Mouse (Mus musculus) ES-Bruce4 (cell line): ENCODE results near the gene Cpeb4. TPM values are rescaled to one million over a fixed set of nuclear protein-coding genes. Genes with fewer than 3 reads are reported as not detected.

ENCODE experiments used
- H3K27ac ChIP-seq: 2 replicates; pipeline ENCODE4 v1.5.1; 2012; ENCODE audit warnings: low read length, inconsistent platforms; ENCODE audit not compliant: insufficient read depth
- H3K27me3 ChIP-seq: 2 replicates; pipeline ENCODE4 v1.6.1; 2012; ENCODE audit warnings: mild to moderate bottlenecking, low read length, inconsistent platforms; ENCODE audit not compliant: control insufficient read depth, poor library complexity, insufficient read depth, severe bottlenecking
- H3K36me3 ChIP-seq: 2 replicates; pipeline ENCODE4 v1.6.1; 2012; ENCODE audit warnings: inconsistent platforms, mild to moderate bottlenecking, low read length, moderate library complexity; ENCODE audit not compliant: control insufficient read depth, poor library complexity, insufficient read depth, severe bottlenecking
- H3K4me1 ChIP-seq: one replicate; pipeline ENCODE4 v1.8.1; 2011; ENCODE audit warnings: low read length; ENCODE audit not compliant: control insufficient read depth, insufficient read depth
- H3K4me3 ChIP-seq: 2 replicates; pipeline ENCODE4 v1.5.1; 2011; ENCODE audit warnings: low read depth, mild to moderate bottlenecking, low read length
- H3K9ac ChIP-seq: 2 replicates; pipeline ENCODE4 v1.6.1; 2012; ENCODE audit warnings: low read depth, mild to moderate bottlenecking, inconsistent platforms; ENCODE audit not compliant: poor library complexity, severe bottlenecking
- H3K9me3 ChIP-seq: replicated peaks from 2 replicates; pipeline ENCODE4 v1.6.1; 2012; ENCODE audit warnings: mild to moderate bottlenecking, low read length, inconsistent platforms; ENCODE audit not compliant: control insufficient read depth, poor library complexity, insufficient read depth, severe bottlenecking
- CTCF ChIP-seq: IDR thresholded peaks from one replicate; pipeline ENCODE4 v1.8.1; 2011; ENCODE audit warnings: low read depth, low read length
- EP300 ChIP-seq: IDR thresholded peaks from 2 replicates; pipeline ENCODE4 v1.6.1; 2011; ENCODE audit warnings: low read depth, low read length; ENCODE audit not compliant: insufficient read depth
- POLR2A ChIP-seq: IDR thresholded peaks from one replicate; pipeline ENCODE4 v1.8.1; 2011; ENCODE audit warnings: low read length; ENCODE audit not compliant: insufficient read depth
- polyA plus RNA-seq: library from polyadenylated mRNA; stranded (reverse); fragments of >200 nt; gene quantifications from 2 replicates; pipeline ENCODE4 v1.2.4, GENCODE M21; 2011; ENCODE audit warnings: low read depth; ENCODE audit not compliant: missing spikeins, insufficient read depth, insufficient read length

Gene Cpeb4
- polyA plus RNA-seq, 1 experiment = 12.0 TPM

- Histone ChIP-seq H3K9ac (no peak overlapping the region), H3K27me3 (no peaks in the 10 kb centered on the region), H3K4me3 (no peak overlapping the region), H3K9me3 (no peaks in the 10 kb centered on the region), H3K27ac (no peak overlapping the region), H3K36me3 (no peaks in the 10 kb centered on the region), H3K4me1 (no peaks in the 10 kb centered on the region)
- TF ChIP-seq EP300 (no peak), CTCF (no peak), POLR2A (no peak)
Observed at GRCm38 (mm10) chr11:31888229-31888628, 16.2 kb downstream of the Cpeb4 start.

- H3K36me3 ChIP-seq = no peaks in the 10 kb centered on the region
- no peak overlapping the region for H3K27ac ChIP-seq
- H3K4me3 ChIP-seq = no peak overlapping the region
- no peaks in the 10 kb centered on the region for H3K9me3 ChIP-seq
- TF ChIP-seq POLR2A (no peak), CTCF (no peak), EP300 (no peak)
- no peaks in the 10 kb centered on the region for H3K27me3 ChIP-seq
- H3K4me1 ChIP-seq = no peaks in the 10 kb centered on the region
- no peak overlapping the region for H3K9ac ChIP-seq
Observed at GRCm38 (mm10) chr11:31892152-31892551, 20.1 kb downstream of the Cpeb4 start.

- Histone ChIP-seq H3K27me3 (no peaks in the 10 kb centered on the region), H3K27ac (no peak overlapping the region), H3K9me3 (no peaks in the 10 kb centered on the region), H3K4me3 (no peak overlapping the region), H3K36me3 (no peaks in the 10 kb centered on the region), H3K4me1 (no peaks in the 10 kb centered on the region), H3K9ac (no peak overlapping the region)
- TF ChIP-seq POLR2A (no peak), CTCF (no peak), EP300 (no peak)
Observed at GRCm38 (mm10) chr11:31893639-31894038, 21.6 kb downstream of the Cpeb4 start.

DNA sequence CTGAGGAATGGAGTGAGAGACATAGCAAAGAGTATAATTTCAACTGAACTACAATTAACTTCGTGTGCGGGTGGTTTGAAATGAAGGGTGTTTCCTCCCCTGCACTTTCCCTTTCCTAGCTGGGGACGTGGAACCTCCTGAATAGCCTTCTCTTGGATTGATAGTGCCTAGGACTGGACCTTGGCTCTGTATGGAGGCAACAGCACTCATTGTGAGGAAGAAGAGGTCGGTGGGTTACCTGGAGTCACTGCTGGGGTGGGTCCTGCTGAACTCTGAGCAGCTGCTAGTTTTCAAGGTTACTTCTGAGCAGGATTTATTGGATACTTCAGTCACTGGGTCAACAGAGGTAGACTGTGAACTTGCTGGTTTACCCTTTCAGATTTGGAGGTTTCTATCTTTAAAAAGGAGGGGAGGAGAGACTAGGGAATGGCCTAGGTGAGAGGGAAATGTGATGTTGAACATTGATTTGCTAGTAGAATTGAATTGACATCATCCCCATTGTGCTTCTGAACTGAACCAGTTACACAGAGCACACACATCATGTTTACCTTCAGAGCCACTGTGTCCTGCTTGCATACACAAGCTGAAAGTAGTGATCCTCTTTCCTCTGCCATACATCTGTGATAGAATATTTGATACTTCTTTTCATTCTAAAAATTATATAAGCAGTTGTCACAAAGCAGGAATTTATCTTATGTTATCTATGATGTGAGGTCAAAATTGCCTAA is 24.2 kb downstream of the Cpeb4 start:
- H3K4me1 ChIP-seq = no peaks in the 10 kb centered on the region
- H3K36me3 ChIP-seq = no peaks in the 10 kb centered on the region
- H3K4me3 ChIP-seq = no peak overlapping the region
- no peaks in the 10 kb centered on the region for H3K27me3 ChIP-seq
- H3K27ac ChIP-seq = no peak overlapping the region
- H3K9me3 ChIP-seq = no peaks in the 10 kb centered on the region
- no peak for TF ChIP-seq CTCF
- TF ChIP-seq EP300 = no peak
- TF ChIP-seq POLR2A = no peak
- no peak overlapping the region for H3K9ac ChIP-seq

DNA sequence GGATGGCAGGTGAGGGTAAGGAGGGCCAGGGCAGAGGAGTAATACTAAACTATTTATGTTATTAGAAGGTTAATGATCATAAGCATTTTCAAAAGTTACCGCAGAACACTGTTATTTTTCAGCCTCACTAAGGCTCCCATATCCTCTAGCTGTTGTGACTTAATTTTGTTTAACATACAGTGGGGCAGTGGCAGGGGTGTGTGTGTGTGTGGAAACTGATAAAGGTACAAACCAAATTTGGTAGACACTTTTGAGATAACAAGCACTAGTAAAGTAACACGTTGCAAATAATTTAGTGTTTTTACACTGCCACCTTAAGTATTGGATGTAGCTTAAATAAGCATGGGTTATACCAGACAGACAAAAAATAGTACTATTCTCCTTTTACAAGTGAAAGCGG is 24.9 kb downstream of the Cpeb4 start:
- Histone ChIP-seq H3K9ac (no peak overlapping the region), H3K36me3 (no peaks in the 10 kb centered on the region), H3K4me1 (no peaks in the 10 kb centered on the region), H3K9me3 (no peaks in the 10 kb centered on the region), H3K4me3 (no peak overlapping the region), H3K27me3 (no peaks in the 10 kb centered on the region), H3K27ac (no peak overlapping the region)
- TF ChIP-seq EP300 (no peak), CTCF (no peak), POLR2A (no peak)

GRCm38 (mm10) chr11:31899166-31899565 is 27.2 kb downstream of the Cpeb4 start:
- H3K36me3 ChIP-seq = no peaks in the 10 kb centered on the region
- TF ChIP-seq POLR2A (no peak), CTCF (no peak), EP300 (no peak)
- H3K9ac ChIP-seq = no peak overlapping the region
- H3K27ac ChIP-seq = no peak overlapping the region
- H3K9me3 ChIP-seq = no peaks in the 10 kb centered on the region
- no peak overlapping the region for H3K4me3 ChIP-seq
- H3K27me3 ChIP-seq = no peaks in the 10 kb centered on the region; the same call in 1 of the 2 replicates
- no peaks in the 10 kb centered on the region for H3K4me1 ChIP-seq
